ENCODE assay signal across 8 mouse cellular contexts in the genomic region with DNA sequence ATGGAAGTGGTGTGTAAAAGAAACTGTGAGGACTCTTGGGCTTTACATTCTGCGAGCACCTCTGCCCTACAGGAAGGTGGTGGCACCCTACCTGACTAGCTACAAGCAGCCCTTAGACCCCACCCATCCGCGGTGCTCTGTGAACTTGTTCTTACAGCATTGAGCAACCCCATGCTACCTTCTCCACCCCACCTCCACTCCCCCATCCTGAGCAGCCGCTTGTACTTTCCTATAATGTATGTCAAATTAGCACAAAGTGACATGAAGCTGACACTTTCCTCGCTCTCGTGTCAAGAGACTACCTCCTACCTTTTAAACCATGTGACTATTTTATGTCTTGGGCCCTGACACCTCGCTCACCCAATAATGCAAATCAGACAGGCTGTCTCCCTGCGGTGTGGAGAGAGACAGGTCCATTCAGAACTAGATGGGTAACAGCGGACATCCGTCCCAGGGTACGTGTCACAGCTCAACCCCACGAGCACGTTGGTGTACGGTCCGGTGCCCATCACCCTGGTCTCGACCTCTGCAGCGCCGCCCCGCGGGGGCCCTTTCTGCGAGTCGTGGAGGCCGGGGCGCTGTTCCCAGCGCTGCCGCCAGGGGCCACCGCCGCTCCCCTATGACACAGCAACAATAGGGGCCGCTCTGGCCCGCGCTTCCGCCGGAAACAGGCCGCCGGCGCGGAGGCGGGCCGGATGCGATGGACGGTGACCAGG. TPM values are rescaled to one million over a fixed set of nuclear protein-coding genes. Genes with fewer than 3 reads are reported as not detected.
DNase-seq lines count a peak whose midpoint lies in the region; ATAC-seq and TF ChIP-seq lines count a peak whose summit lies in the region.

TSS of gene Adrm1 (plus strand) at position 680 of the 716 bp plus-strand sequence.

- H3K79me2 ChIP-seq in CH12.LX (replicated peaks; ENCODE audit: control insufficient read depth, extremely low read depth, insufficient read depth, poor library complexity, severe bottlenecking) = peaks cover 22% of the 10 kb centered on the region

- H3K9me3 ChIP-seq in CH12.LX (replicated peaks; ENCODE audit: low read length) = no peaks in the 10 kb centered on the region
- no peaks in the 10 kb centered on the region for H3K9me3 ChIP-seq in forebrain, embryonic 12.5 days
- no peaks in the 10 kb centered on the region for H3K9me3 ChIP-seq in heart, postnatal 0 days (replicated peaks; ENCODE audit: control insufficient read depth, low read length)
- H3K9me3 ChIP-seq in liver, embryonic 16.5 days (replicated peaks; ENCODE audit: control insufficient read depth, low read length) = no peaks in the 10 kb centered on the region
- H3K9me3 ChIP-seq in neural tube, embryonic 13.5 days = no peaks in the 10 kb centered on the region

- H3K27ac ChIP-seq in CH12.LX (ENCODE audit: insufficient read depth, low read depth) = peak within 1 kb of the TSS; percentile 63
- H3K27ac ChIP-seq in forebrain, embryonic 12.5 days = peak within 1 kb of the TSS; percentile 94
- peak within 1 kb of the TSS; percentile 97 for H3K27ac ChIP-seq in heart, postnatal 0 days (ENCODE audit: low read depth)
- H3K27ac ChIP-seq in liver, embryonic 16.5 days (ENCODE audit: low read length) = peak within 1 kb of the TSS; percentile 94
- H3K27ac ChIP-seq in neural tube, embryonic 13.5 days (replicated peaks) = peak within 1 kb of the TSS; percentile 95
- peak within 1 kb of the TSS; percentile 88 for H3K27ac ChIP-seq in testis, adult 2 months (ENCODE audit: control insufficient read depth, insufficient read depth, low read depth, low read length)

- peaks cover 6 to 28% of the 10 kb centered on the region in 2 experiments; a peak in 3 of 4 replicates for H3K4me1 ChIP-seq in CH12.LX (ENCODE audit: control insufficient read depth in 1 of 2, insufficient read depth in 2 of 2)
- peaks cover 16% of the 10 kb centered on the region for H3K4me1 ChIP-seq in forebrain, embryonic 12.5 days
- peaks cover 22% of the 10 kb centered on the region for H3K4me1 ChIP-seq in heart, postnatal 0 days (ENCODE audit: control insufficient read depth, insufficient read depth)
- peaks cover 19% of the 10 kb centered on the region for H3K4me1 ChIP-seq in liver, embryonic 16.5 days (ENCODE audit: control insufficient read depth, low read depth, low read length)
- H3K4me1 ChIP-seq in neural tube, embryonic 13.5 days (replicated peaks) = peaks cover 31% of the 10 kb centered on the region
- peaks cover 13% of the 10 kb centered on the region for H3K4me1 ChIP-seq in testis, adult 2 months (ENCODE audit: control insufficient read depth, insufficient read depth, low read length)

- TF ChIP-seq EP300 in CH12.LX (IDR thresholded peaks at IDR 0.05; ENCODE audit: low read length) = peak; percentile 32; the same call in 1 of the 2 replicates
- peak; percentile 87 for TF ChIP-seq EP300 in heart, postnatal 0 days (IDR thresholded peaks at IDR 0.05; ENCODE audit: low read depth)

- DNase-seq in CH12.LX (ENCODE audit: extremely low read depth) = peak; percentile 92
- DNase-seq in c-Kit-positive CD71-positive TER-119-negative erythroid progenitor cells, embryonic 14.5 days (ENCODE audit: low read depth) = peak; percentile 90
- peak; percentile 93 for DNase-seq in heart, postnatal 0 days (ENCODE audit: low spot score)
- DNase-seq in kidney, postnatal 4 days = peak; percentile 97 to 98

- no peaks in the 10 kb centered on the region for H3K27me3 ChIP-seq in CH12.LX (replicated peaks)
- no peaks in the 10 kb centered on the region for H3K27me3 ChIP-seq in forebrain, embryonic 12.5 days
- H3K27me3 ChIP-seq in heart, postnatal 0 days (ENCODE audit: control insufficient read depth, insufficient read depth, low read length) = no peaks in the 10 kb centered on the region
- no peaks in the 10 kb centered on the region for H3K27me3 ChIP-seq in liver, embryonic 16.5 days (ENCODE audit: control insufficient read depth, insufficient read depth, low read depth, low read length)
- H3K27me3 ChIP-seq in neural tube, embryonic 13.5 days = no peaks in the 10 kb centered on the region
- H3K27me3 ChIP-seq in testis, adult 2 months (ENCODE audit: control insufficient read depth, insufficient read depth, low read length) = no peaks in the 10 kb centered on the region

- H3K9ac ChIP-seq in CH12.LX (ENCODE audit: insufficient read depth, low read depth) = peak within 1 kb of the TSS; percentile 97
- H3K9ac ChIP-seq in forebrain, embryonic 12.5 days = peak within 1 kb of the TSS; percentile 96
- H3K9ac ChIP-seq in heart, postnatal 0 days (replicated peaks; ENCODE audit: low read depth, low read length) = peak within 1 kb of the TSS; percentile 96
- H3K9ac ChIP-seq in liver, embryonic 16.5 days (ENCODE audit: low read depth, low read length) = peak within 1 kb of the TSS; percentile 97
- peak within 1 kb of the TSS; percentile 95 for H3K9ac ChIP-seq in neural tube, embryonic 13.5 days

- peak; percentile 70; the same call in 1 of the 2 replicates for TF ChIP-seq POLR2A in CH12.LX (IDR thresholded peaks at IDR 0.05; ENCODE audit: low read depth, low read length)
- no peak for TF ChIP-seq POLR2A in testis, adult 2 months (IDR thresholded peaks at IDR 0.05; ENCODE audit: control insufficient read depth, low read depth, low read length)

- dilution Hi-C loops in CH12.LX (cut with MboI; ENCODE audit: extremely low pct_ligation_motif_present, extremely low pct_unique_long_range_greater_than_20kb, low sequenced_read_pairs) = no loop called here

- peaks cover 28 to 50% of the 10 kb centered on the region in 2 experiments for H3K36me3 ChIP-seq in CH12.LX (replicated peaks in 1 of 2; ENCODE audit: control insufficient read depth in 1 of 2, insufficient read depth in 1 of 2, low read length in 1 of 2)
- peaks cover 31% of the 10 kb centered on the region for H3K36me3 ChIP-seq in forebrain, embryonic 12.5 days (replicated peaks)
- H3K36me3 ChIP-seq in heart, postnatal 0 days (replicated peaks; ENCODE audit: control insufficient read depth, insufficient read depth, low read length) = peaks cover 23% of the 10 kb centered on the region
- H3K36me3 ChIP-seq in liver, embryonic 16.5 days (ENCODE audit: control insufficient read depth, insufficient read depth) = peaks cover 13% of the 10 kb centered on the region
- H3K36me3 ChIP-seq in neural tube, embryonic 13.5 days = peaks cover 30% of the 10 kb centered on the region
- no peaks in the 10 kb centered on the region; the same call in 1 of the 2 replicates for H3K36me3 ChIP-seq in testis, adult 2 months (ENCODE audit: control insufficient read depth, insufficient read depth, low read length)

- 4% methylated on average over 41 of the region's 41 CpGs for WGBS in forebrain, embryonic 12.5 days
- 5% methylated on average over 41 of the region's 41 CpGs for WGBS in heart, postnatal 0 days
- 4% methylated on average over 41 of the region's 41 CpGs for WGBS in liver, embryonic 16.5 days (ENCODE audit: insufficient replicate concordance)
- 4% methylated on average over 41 of the region's 41 CpGs for WGBS in neural tube, embryonic 13.5 days

- peak; percentile 20 for TF ChIP-seq RAD21 in CH12.LX (IDR thresholded peaks at IDR 0.05; ENCODE audit: low read depth, low read length)

- peak; percentile 99 for ATAC-seq in forebrain, embryonic 12.5 days (ENCODE audit: low FRiP score)
- ATAC-seq in heart, postnatal 0 days (ENCODE audit: insufficient read depth, low read depth) = peak; percentile 97
- ATAC-seq in liver, embryonic 16.5 days (ENCODE audit: low read depth) = peak; percentile 97
- peak; percentile 99 for ATAC-seq in neural tube, embryonic 13.5 days (ENCODE audit: low read depth)

- peak; percentile 13 to 100; a peak in 2 of 4 replicates for TF ChIP-seq CTCF in CH12.LX (conservative IDR thresholded peaks at IDR 0.05 in 1 of 2, IDR thresholded peaks at IDR 0.05 in 1 of 2; ENCODE audit: low read depth in 2 of 2, low read length in 2 of 2)
- peak; percentile 96 for TF ChIP-seq CTCF in heart, postnatal 0 days (IDR thresholded peaks at IDR 0.05; ENCODE audit: low read depth)
- peak; percentile 62 for TF ChIP-seq CTCF in testis, adult 2 months (IDR thresholded peaks at IDR 0.05; ENCODE audit: control insufficient read depth, insufficient read depth, insufficient replicate concordance, low read depth, low read length)

- in situ Hi-C loops in CH12.LX (cut with MboI; ENCODE audit: low pct_ligation_motif_present, low pct_unique_long_range_greater_than_20kb, low sequenced_read_pairs) = no loop called here

- H3K4me3 ChIP-seq in CH12.LX (replicated peaks in 1 of 3; ENCODE audit: low read depth in 2 of 3, low read length in 2 of 3, poor library complexity in 1 of 3) = peak within 1 kb of the TSS; percentile 85 to 97 (median 97)
- peak within 1 kb of the TSS; percentile 98 for H3K4me3 ChIP-seq in forebrain, embryonic 12.5 days (replicated peaks)
- H3K4me3 ChIP-seq in heart, postnatal 0 days (ENCODE audit: low read depth, low read length) = peak within 1 kb of the TSS; percentile 89
- H3K4me3 ChIP-seq in liver, embryonic 16.5 days (ENCODE audit: low read depth, low read length) = peak within 1 kb of the TSS; percentile 97
- peak within 1 kb of the TSS; percentile 96 for H3K4me3 ChIP-seq in neural tube, embryonic 13.5 days
- H3K4me3 ChIP-seq in testis, adult 2 months (ENCODE audit: control insufficient read depth, low read depth, low read length) = peak within 1 kb of the TSS; percentile 93

- peak within 1 kb of the TSS; percentile 76 for H3K4me2 ChIP-seq in CH12.LX (ENCODE audit: insufficient read depth, low read depth, poor library complexity, severe bottlenecking)
- peak within 1 kb of the TSS; percentile 99 for H3K4me2 ChIP-seq in forebrain, embryonic 12.5 days
- H3K4me2 ChIP-seq in heart, postnatal 0 days (ENCODE audit: low read depth, low read length) = peak within 1 kb of the TSS; percentile 81
- peak within 1 kb of the TSS; percentile 89 for H3K4me2 ChIP-seq in liver, embryonic 16.5 days (ENCODE audit: low read depth, low read length)
- peak within 1 kb of the TSS; percentile 100 for H3K4me2 ChIP-seq in neural tube, embryonic 13.5 days

TF ChIP-seq in CH12.LX, 34 proteins besides CTCF, POLR2A, EP300 and RAD21 (continues in another document):
- TF ChIP-seq IRF4 (IDR thresholded peaks at IDR 0.05; ENCODE audit: low read depth, low read length) = peak; percentile 70; the same call in 1 of the 2 replicates
- no peak for TF ChIP-seq ZKSCAN1 (IDR thresholded peaks at IDR 0.05; ENCODE audit: borderline replicate concordance, low read depth, low read length)
- TF ChIP-seq TBP (conservative IDR thresholded peaks at IDR 0.05; ENCODE audit: low read depth, low read length) = no peak

RNA-seq across cellular contexts. Expression of gene Adrm1, which starts in this region (rescaled TPM):
- 116 and 167 TPM in 2 replicates for total RNA-seq in CH12.LX (2012; rRNA removed)
- 107 and 127 TPM in 2 replicates for total RNA-seq in CH12.LX (2014; rRNA removed)
- polyA plus RNA-seq in CH12.LX (2012; ENCODE audit: insufficient read length, low read depth) = 121 and 148 TPM in 2 replicates
- 213 and 225 TPM in 2 replicates for polyA plus RNA-seq in forebrain, embryonic 12.5 days (2016; fragmentation: Nextera tagmentation; extraction: Ambion mirVana)
- total RNA-seq in heart, postnatal 0 days (2014; rRNA removed; ENCODE audit: low replicate concordance) = 74.5 and 115 TPM in 2 replicates
- polyA plus RNA-seq in heart, postnatal 0 days (2015; fragmentation: Nextera tagmentation; extraction: Ambion mirVana) = 130 and 156 TPM in 2 replicates
- 91.4 and 96.6 TPM in 2 replicates for polyA plus RNA-seq in liver, embryonic 16.5 days (2015; fragmentation: Nextera tagmentation; extraction: Ambion mirVana)
- polyA plus RNA-seq in neural tube, embryonic 13.5 days (2015; fragmentation: Nextera tagmentation; extraction: Ambion mirVana) = 190 and 208 TPM in 2 replicates
- polyA plus RNA-seq in testis, adult 2 months (2012; rRNA removed) = 107 and 114 TPM in 2 replicates

Comparison
In these comparisons a context has a peak if more than half of its experiments do, and no peak if none do; other contexts are left out.
1. Peak in every context shown above with its lines: DNase-seq, ATAC-seq, H3K4me3 ChIP-seq and H3K27ac ChIP-seq.